Mouse (Mus musculus): ENCODE data around the gene Hfm1. TPM values are rescaled to one million over a fixed set of nuclear protein-coding genes. Genes with fewer than 3 reads are reported as not detected.
A peak's percentile ranks its signal among the peaks of the same experiment; 100 is the strongest.

The Hfm1 gene
- polyA plus RNA-seq, 1 experiment from 2014 or later, result 0.13 TPM

DNA sequence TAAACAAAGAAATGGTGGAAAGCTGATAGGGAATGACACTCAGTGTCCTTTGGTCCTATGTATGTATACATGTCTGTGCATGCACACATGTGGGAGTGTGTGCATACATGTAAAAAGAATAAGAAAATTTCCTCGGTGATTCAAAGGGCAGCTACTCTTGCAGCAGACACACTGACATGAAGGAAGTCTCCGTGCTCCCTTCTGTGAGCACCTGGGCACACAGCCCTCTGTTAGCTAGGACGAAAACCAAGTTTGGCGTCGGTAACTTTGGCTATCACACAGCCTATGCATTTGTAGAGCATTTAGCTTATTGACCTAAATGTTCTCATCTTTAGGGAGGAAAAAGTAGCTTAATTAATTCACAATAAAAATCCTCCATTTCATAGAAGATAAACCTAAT is 101.4 kb downstream of the Hfm1 start:
- Histone ChIP-seq H3K4me3 (ENCODE audit: low read depth, low read length) (no peak overlapping the region), H3K4me1 (replicated peaks; ENCODE audit: control insufficient read depth, insufficient read depth) (no peaks in the 10 kb centered on the region), H3K27me3 (ENCODE audit: control insufficient read depth, insufficient read depth, low read length) (no peaks in the 10 kb centered on the region), H3K9ac (ENCODE audit: low read length) (no peak overlapping the region), H3K4me2 (replicated peaks; ENCODE audit: low read depth) (peak overlapping the region; percentile 51; the same call in 1 of the 2 replicates), H3K36me3 (ENCODE audit: control insufficient read depth, insufficient read depth, low read length) (no peaks in the 10 kb centered on the region), H3K27ac (replicated peaks) (no peak overlapping the region), H3K9me3 (ENCODE audit: control insufficient read depth, low read length) (no peaks in the 10 kb centered on the region)
- DNase-seq (ENCODE audit: low spot score) (no peak), ATAC-seq (ENCODE audit: low FRiP score, low TSS enrichment) (no peak)
- 83% methylated on average over 5 of the region's 5 CpGs for WGBS
- TF ChIP-seq CTCF (IDR thresholded peaks at IDR 0.05; ENCODE audit: low read depth), result no peak
- TF ChIP-seq EP300 (optimal IDR thresholded peaks at IDR 0.05), result no peak

DNA sequence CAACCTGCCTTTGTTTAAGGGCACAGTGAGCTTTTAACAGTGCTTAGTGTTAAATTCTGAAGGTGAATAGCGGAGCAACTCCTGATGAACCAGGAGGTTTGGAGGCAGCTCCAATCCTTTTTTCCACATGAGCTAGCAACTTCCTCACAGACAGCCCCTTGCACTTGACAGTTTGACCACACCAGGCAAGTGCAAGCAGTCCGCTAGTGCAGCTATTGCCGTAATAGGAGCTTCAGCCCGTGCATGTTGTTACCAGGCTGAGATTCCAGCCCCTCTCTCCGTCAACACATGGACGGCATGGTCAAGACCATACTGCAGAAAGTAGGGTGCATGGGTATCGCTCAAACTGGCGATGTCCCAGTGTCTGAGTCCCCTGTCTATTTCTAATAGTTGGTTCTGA is 106.5 kb downstream of the Hfm1 start:
- H3K9me3 ChIP-seq (ENCODE audit: control insufficient read depth, low read length), result no peaks in the 10 kb centered on the region
- H3K27ac ChIP-seq (replicated peaks), result no peak overlapping the region
- H3K36me3 ChIP-seq (ENCODE audit: control insufficient read depth, insufficient read depth, low read length), result no peaks in the 10 kb centered on the region
- no peak overlapping the region for H3K4me2 ChIP-seq (replicated peaks; ENCODE audit: low read depth)
- H3K9ac ChIP-seq (ENCODE audit: low read length), result no peak overlapping the region
- DNase-seq (ENCODE audit: low spot score), result no peak
- TF ChIP-seq EP300 (optimal IDR thresholded peaks at IDR 0.05) (no peak), CTCF (IDR thresholded peaks at IDR 0.05; ENCODE audit: low read depth) (no peak)
- no peaks in the 10 kb centered on the region for H3K4me1 ChIP-seq (replicated peaks; ENCODE audit: control insufficient read depth, insufficient read depth)
- WGBS, result 83% methylated on average over 8 of the region's 8 CpGs
- no peaks in the 10 kb centered on the region for H3K27me3 ChIP-seq (ENCODE audit: control insufficient read depth, insufficient read depth, low read length)
- no peak for ATAC-seq (ENCODE audit: low FRiP score, low TSS enrichment)
- H3K4me3 ChIP-seq (ENCODE audit: low read depth, low read length), result no peak overlapping the region

DNA sequence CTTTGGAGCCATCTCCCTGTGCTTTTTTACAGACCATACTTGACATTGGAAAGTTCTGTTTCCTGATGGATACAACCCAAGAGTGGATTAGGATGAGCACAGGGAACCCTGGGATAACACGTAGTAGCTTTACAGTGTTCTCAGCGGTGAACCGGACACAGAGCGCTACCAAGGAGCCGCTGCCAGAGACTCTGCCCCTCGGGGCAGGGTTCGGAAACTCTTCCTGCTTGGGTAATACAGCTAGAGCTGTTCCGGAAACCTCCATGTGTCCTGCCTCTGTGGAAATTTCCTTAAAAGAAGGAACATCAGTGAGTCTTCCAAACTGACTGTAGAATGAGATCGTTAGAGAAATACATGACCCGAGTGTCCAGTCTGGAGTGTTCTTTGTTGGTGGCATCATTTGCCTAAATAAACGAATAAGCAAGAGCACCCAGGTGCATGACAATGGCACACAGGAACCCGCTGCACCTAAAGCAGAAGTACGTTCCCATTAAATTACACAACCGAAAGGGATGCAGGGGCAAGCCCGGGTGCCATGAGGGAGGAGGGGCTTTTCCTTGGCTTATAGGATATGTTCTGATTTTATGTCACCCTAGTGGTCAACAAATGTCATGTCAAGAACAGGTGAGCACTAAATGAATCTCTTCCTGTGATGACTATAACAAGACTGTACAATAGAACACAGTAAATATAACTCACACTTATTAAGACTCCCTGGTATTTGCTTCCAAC is 110.0 kb downstream of the Hfm1 start:
- WGBS, result 55% methylated on average over 15 of the region's 15 CpGs
- Histone ChIP-seq H3K4me2 (replicated peaks; ENCODE audit: low read depth) (0 out of 2 replicates have a peak overlapping the region, but pooled peaks have one; percentile 0), H3K27ac (replicated peaks) (no peak overlapping the region), H3K36me3 (ENCODE audit: control insufficient read depth, insufficient read depth, low read length) (no peaks in the 10 kb centered on the region), H3K4me1 (replicated peaks; ENCODE audit: control insufficient read depth, insufficient read depth) (no peaks in the 10 kb centered on the region), H3K27me3 (ENCODE audit: control insufficient read depth, insufficient read depth, low read length) (no peaks in the 10 kb centered on the region), H3K9me3 (ENCODE audit: control insufficient read depth, low read length) (no peaks in the 10 kb centered on the region), H3K4me3 (ENCODE audit: low read depth, low read length) (no peak overlapping the region), H3K9ac (ENCODE audit: low read length) (no peak overlapping the region)
- no peak for TF ChIP-seq EP300 (optimal IDR thresholded peaks at IDR 0.05)
- TF ChIP-seq CTCF (IDR thresholded peaks at IDR 0.05; ENCODE audit: low read depth), result no peak
- DNase-seq (ENCODE audit: low spot score), result no peak
- no peak for ATAC-seq (ENCODE audit: low FRiP score, low TSS enrichment)

DNA sequence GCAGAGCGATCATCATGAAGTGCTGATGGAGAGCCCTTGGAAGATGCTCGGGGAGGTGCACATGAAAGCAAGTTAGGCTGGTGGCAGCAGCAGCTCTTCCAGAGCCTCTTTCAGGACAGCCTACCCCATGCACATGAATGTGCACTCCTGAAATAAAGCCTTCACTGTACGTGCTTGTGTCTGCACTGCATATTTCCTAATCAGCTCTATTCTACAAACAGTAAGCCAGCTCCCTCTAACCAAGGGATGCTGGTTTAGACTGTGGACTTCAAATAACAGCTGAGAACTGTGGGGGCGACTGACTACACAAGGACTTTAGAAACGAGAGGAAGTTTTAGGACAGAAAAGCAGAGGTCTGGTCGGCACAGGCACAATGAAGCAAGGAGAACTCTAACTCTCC is 111.5 kb downstream of the Hfm1 start:
- no peak for ATAC-seq (ENCODE audit: low FRiP score, low TSS enrichment)

DNA sequence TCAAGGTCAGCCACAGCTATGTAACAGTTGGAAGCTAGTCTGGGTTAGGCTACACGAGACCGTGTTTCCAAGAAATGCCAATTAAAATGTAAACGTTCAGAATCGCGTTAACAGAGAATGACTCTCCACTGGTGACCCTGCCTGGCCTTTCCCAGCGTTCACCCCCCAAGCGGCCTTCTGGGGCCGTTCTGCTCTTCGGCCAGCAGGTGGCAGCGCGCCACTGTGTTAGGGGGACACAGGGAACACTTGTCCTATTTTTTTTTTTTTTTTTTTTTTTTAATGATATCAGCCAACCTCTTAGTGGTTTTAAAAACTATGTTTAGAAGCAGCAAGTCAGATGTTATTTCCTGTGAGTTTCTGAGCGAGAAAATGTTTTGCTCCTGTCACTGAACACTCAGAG is 123.0 kb downstream of the Hfm1 start:
- WGBS, result 3% methylated on average over 12 of the region's 12 CpGs
- ATAC-seq (ENCODE audit: low FRiP score, low TSS enrichment) (peak; percentile 60; the same call in 1 of the 2 replicates), DNase-seq (ENCODE audit: low spot score) (peak; percentile 66)
- TF ChIP-seq EP300 (optimal IDR thresholded peaks at IDR 0.05) (no peak), CTCF (IDR thresholded peaks at IDR 0.05; ENCODE audit: low read depth) (peak; percentile 81)
- Histone ChIP-seq H3K4me2 (replicated peaks; ENCODE audit: low read depth) (no peak overlapping the region), H3K27ac (replicated peaks) (no peak overlapping the region), H3K9ac (ENCODE audit: low read length) (no peak overlapping the region), H3K4me1 (replicated peaks; ENCODE audit: control insufficient read depth, insufficient read depth) (no peaks in the 10 kb centered on the region), H3K9me3 (ENCODE audit: control insufficient read depth, low read length) (no peaks in the 10 kb centered on the region), H3K27me3 (ENCODE audit: control insufficient read depth, insufficient read depth, low read length) (no peaks in the 10 kb centered on the region), H3K36me3 (ENCODE audit: control insufficient read depth, insufficient read depth, low read length) (no peaks in the 10 kb centered on the region), H3K4me3 (ENCODE audit: low read depth, low read length) (no peak overlapping the region)

More for the DNA sequence above, 111.5 kb downstream of the Hfm1 start:
- Histone ChIP-seq H3K4me1 (replicated peaks; ENCODE audit: control insufficient read depth, insufficient read depth) (no peaks in the 10 kb centered on the region), H3K9me3 (ENCODE audit: control insufficient read depth, low read length) (no peaks in the 10 kb centered on the region), H3K4me3 (ENCODE audit: low read depth, low read length) (no peak overlapping the region), H3K27ac (replicated peaks) (no peak overlapping the region), H3K36me3 (ENCODE audit: control insufficient read depth, insufficient read depth, low read length) (no peaks in the 10 kb centered on the region), H3K27me3 (ENCODE audit: control insufficient read depth, insufficient read depth, low read length) (no peaks in the 10 kb centered on the region), H3K9ac (ENCODE audit: low read length) (no peak overlapping the region), H3K4me2 (replicated peaks; ENCODE audit: low read depth) (no peak overlapping the region)
- DNase-seq (ENCODE audit: low spot score), result no peak
- TF ChIP-seq EP300 (optimal IDR thresholded peaks at IDR 0.05) (no peak), CTCF (IDR thresholded peaks at IDR 0.05; ENCODE audit: low read depth) (no peak)
- WGBS, result 61% methylated on average over 6 of the region's 6 CpGs

All from stomach, postnatal 0 days (tissue).